Mouse (Mus musculus) megakaryocyte progenitor cell, adult 5-6 weeks (primary cell): ENCODE results near the gene Cpt1a. TPM values are rescaled to one million over a fixed set of nuclear protein-coding genes. Genes with fewer than 3 reads are reported as not detected.

Experiments used
- ATAC-seq: replicated peaks from 2 replicates; pipeline ENCODE4 v1.8.0; 2016; ENCODE audit warnings: mild to moderate bottlenecking, moderate TSS enrichment, inconsistent platforms; ENCODE audit not compliant: poor library complexity
- total RNA-seq, 2 experiments: library from RNA; stranded (forward) in 1 of 2; stranded (reverse) in 1 of 2; fragments of 157-497, 149-512 nt in 1 of 2; fragments of 200-1000 nt in 1 of 2; gene quantifications; 2 replicates each; pipeline versions ENCODE4 v1.2.3 to v1.2.4; 2015 to 2017

Gene Cpt1a
- total RNA-seq, 2 experiments from 2014 or later = 30.7 to 45.7 TPM

- peak; percentile 97 for ATAC-seq
These were observed 100.8 kb downstream of the Cpt1a start for GRCm38 (mm10) chr19:3422981-3423380.

- no peak for ATAC-seq
These were observed 102.1 kb downstream of the Cpt1a start for GRCm38 (mm10) chr19:3424214-3424613.

GRCm38 (mm10) chr19:3428057-3428830 is 106.1 kb downstream of the Cpt1a start:
- no peak for ATAC-seq

GRCm38 (mm10) chr19:3429156-3429816 is 107.2 kb downstream of the Cpt1a start:
- no peak for ATAC-seq

- ATAC-seq = no peak
These were observed 108.9 kb downstream of the Cpt1a start for GRCm38 (mm10) chr19:3431066-3431465.

GRCm38 (mm10) chr19:3431969-3432368 is 109.8 kb downstream of the Cpt1a start:
- ATAC-seq = 0 out of 2 replicates have a peak, but pooled peaks have one; percentile 24

GRCm38 (mm10) chr19:3434124-3434523 is 112.0 kb downstream of the Cpt1a start:
- peak; percentile 18; the same call in 1 of the 2 replicates for ATAC-seq

- ATAC-seq = no peak
These were observed 112.5 kb downstream of the Cpt1a start for GRCm38 (mm10) chr19:3434641-3435040.

Other genes starting within 250 kb of the Cpt1a start
- gene Mrpl21, start 39.4 kb upstream of the Cpt1a start, total RNA-seq (2015) = 106 and 119 TPM in 2 replicates
- 88.8 and 102 TPM in 2 replicates for gene Mrpl21, start 39.4 kb upstream of the Cpt1a start, total RNA-seq (2017)
- gene Ighmbp2, start 39.3 kb upstream of the Cpt1a start, total RNA-seq (2015) = 2.6 and 3.0 TPM in 2 replicates
- gene Ighmbp2, start 39.3 kb upstream of the Cpt1a start, total RNA-seq (2017) = 7.2 and 8.1 TPM in 2 replicates
- gene Tesmin, start 66.5 kb downstream of the Cpt1a start, total RNA-seq (2015) = 1.5 and 1.7 TPM in 2 replicates
- gene Tesmin, start 66.5 kb downstream of the Cpt1a start, total RNA-seq (2017) = 0.10 and 1.1 TPM in 2 replicates
- gene Gal, start 92.2 kb downstream of the Cpt1a start, total RNA-seq (2015) = 0.22 TPM in 1 of 2 replicates, not detected in the other
- not detected in 2 replicates for gene Gal, start 92.2 kb downstream of the Cpt1a start, total RNA-seq (2017)